Mouse (Mus musculus) gastrocnemius, postnatal 10 days (tissue): ENCODE measurements around the gene Kif24. TPM values are rescaled to one million over a fixed set of nuclear protein-coding genes. Genes with fewer than 3 reads are reported as not detected.

Experiments used
- DNase-seq: peaks from one replicate; pipeline ENCODE4 v3.0.0; 2021; ENCODE audit warnings: mixed read lengths
- long read RNA-seq, 2 experiments: library from polyadenylated mRNA; stranded (forward); transcript quantifications; one replicate each; pipeline ENCODE4 v2.0.0; 2021
- total RNA-seq, 2 experiments: library from RNA; stranded (reverse); gene quantifications; 2 replicates each; pipeline ENCODE4 v1.2.3; 2021

Kif24 gene
- 1 to 10 TPM; 1.6 to 3.3 TPM for total RNA-seq
- long read RNA-seq, experiment 1, partial matches to known transcripts = 0 of 1 reads
- long read RNA-seq, experiment 1, other reads (novel, unspliced or antisense) = 1 of 1 reads
- long read RNA-seq, experiment 2 = 0 reads

GRCm38 (mm10) chr4:41464345-41465286 lies at the start of gene Kif24, which contains the start of gene Nudt2:
Gene Kif24, minus strand, starts transcription at chr4:41464887.
Gene Nudt2, plus strand, starts transcription at chr4:41465151.
- peak; percentile 93 for DNase-seq

GRCm38 (mm10) chr4:41513714-41514113 lies 49.0 kb upstream of the Kif24 start:
- no peak for DNase-seq

- no peak for DNase-seq
Measured at GRCm38 (mm10) chr4:41513309-41513708, 48.6 kb upstream of the Kif24 start.

GRCm38 (mm10) chr4:41507998-41508397 lies 43.3 kb upstream of the Kif24 start:
- DNase-seq = no peak

- DNase-seq = no peak
Measured at GRCm38 (mm10) chr4:41507326-41507924, 42.7 kb upstream of the Kif24 start.

- DNase-seq = peak; percentile 87
Measured at GRCm38 (mm10) chr4:41506906-41507305, 42.2 kb upstream of the Kif24 start.

GRCm38 (mm10) chr4:41506156-41506555 lies 41.5 kb upstream of the Kif24 start:
- DNase-seq = peak; percentile 73

- DNase-seq = peak; percentile 44
Measured at GRCm38 (mm10) chr4:41505131-41505551, 40.5 kb upstream of the Kif24 start.

- no peak for DNase-seq
Measured at GRCm38 (mm10) chr4:41504325-41504724, 39.6 kb upstream of the Kif24 start.

- DNase-seq = peak; percentile 99
Measured at GRCm38 (mm10) chr4:41502986-41503412, 38.3 kb upstream of the Kif24 start, which contains the start of gene AI464131. Gene AI464131, minus strand, starts transcription at chr4:41503076.

- DNase-seq = peak; percentile 44
Measured at GRCm38 (mm10) chr4:41502171-41502940, 37.7 kb upstream of the Kif24 start.

GRCm38 (mm10) chr4:41500787-41501186 lies 36.1 kb upstream of the Kif24 start:
- no peak for DNase-seq

- DNase-seq = no peak
Measured at GRCm38 (mm10) chr4:41499619-41500018, 34.9 kb upstream of the Kif24 start.

- DNase-seq = no peak
Measured at GRCm38 (mm10) chr4:41498921-41499391, 34.3 kb upstream of the Kif24 start.

- no peak for DNase-seq
Measured at GRCm38 (mm10) chr4:41497995-41498845, 33.5 kb upstream of the Kif24 start.

GRCm38 (mm10) chr4:41497579-41497978 lies 32.9 kb upstream of the Kif24 start:
- DNase-seq = no peak

GRCm38 (mm10) chr4:41497046-41497445 lies 32.4 kb upstream of the Kif24 start:
- no peak for DNase-seq

- DNase-seq = no peak
Measured at GRCm38 (mm10) chr4:41495850-41496249, 31.2 kb upstream of the Kif24 start.

- no peak for DNase-seq
Measured at GRCm38 (mm10) chr4:41495076-41495475, 30.4 kb upstream of the Kif24 start.

GRCm38 (mm10) chr4:41494378-41494777 lies 29.7 kb upstream of the Kif24 start:
- no peak for DNase-seq
